Mouse (Mus musculus): ENCODE results near the gene Gpr37l1.
A peak's percentile ranks its signal among the peaks of the same experiment; 100 is the strongest.

DNA sequence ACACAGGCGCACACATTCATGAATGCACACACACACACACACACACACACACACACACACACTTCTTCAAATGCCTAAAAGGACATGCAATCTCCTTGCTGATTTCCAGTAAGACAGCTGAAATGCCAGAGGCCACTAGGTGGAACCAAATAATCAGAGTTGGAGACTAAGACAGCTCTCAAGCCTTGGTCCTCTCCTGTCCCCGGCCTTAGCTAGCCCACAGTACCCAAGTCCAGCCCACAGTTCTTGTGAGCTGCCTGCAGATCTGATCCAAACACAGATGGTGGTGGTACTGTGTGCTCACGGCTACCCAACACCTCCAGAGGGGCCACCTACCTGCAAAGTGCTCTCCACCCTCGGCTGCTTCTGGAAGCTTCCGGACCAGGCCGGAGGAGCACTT lies 4.5 kb upstream of the Gpr37l1 start:
- no peak for TF ChIP-seq POLR2A (IDR thresholded peaks at IDR 0.05; ENCODE audit: insufficient read depth, low read depth, low read length)
- TF ChIP-seq CTCF (IDR thresholded peaks at IDR 0.05), result peak; percentile 71
- TF ChIP-seq EP300 (IDR thresholded peaks at IDR 0.05; ENCODE audit: insufficient read depth, low read depth, low read length), result peak; percentile 51; the same call in 1 of the 2 replicates

Measured in heart, adult 2 months (tissue).